Mouse (Mus musculus): Measurements from ENCODE around the gene Nipa1.

Gene Nipa1

DNA sequence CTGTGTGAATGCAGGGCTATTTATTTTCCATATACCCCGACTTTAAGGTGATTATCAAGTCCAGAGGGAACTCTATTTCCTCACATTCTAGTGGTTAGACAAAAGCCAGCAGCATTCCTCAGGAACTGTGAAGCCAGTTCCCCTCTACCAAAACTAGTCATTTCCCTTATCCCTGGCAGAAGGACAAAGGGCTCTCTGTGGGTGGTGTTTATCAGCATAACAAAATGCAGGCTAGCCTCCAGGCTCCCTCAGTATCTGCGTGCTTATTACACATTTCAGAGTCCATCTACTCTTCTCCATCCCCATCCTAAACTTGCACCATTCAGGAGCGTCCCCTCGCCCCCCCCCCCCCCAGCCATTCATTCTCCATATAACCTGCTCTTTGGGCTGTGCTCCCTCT lies 20.8 kb downstream of the Nipa1 start:
- no peak for DNase-seq

DNA sequence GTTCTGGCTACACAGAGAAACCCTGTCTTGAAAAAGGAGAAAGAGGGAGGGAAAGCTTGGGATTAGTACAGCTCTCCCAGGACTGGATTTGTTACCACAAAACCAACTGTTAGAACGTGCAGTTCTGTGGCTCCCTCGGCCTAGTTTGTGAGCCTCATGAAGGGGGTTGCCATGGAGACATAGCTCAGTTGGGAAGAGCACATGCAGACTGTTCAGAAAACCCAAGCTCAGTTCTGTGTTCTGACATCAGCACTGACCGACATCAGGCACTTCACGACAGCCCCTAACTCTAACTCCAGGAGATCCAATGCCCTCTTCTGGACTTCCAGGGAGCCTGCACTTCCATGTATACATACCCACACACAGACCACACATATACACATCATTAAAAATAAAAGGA lies 24.7 kb downstream of the Nipa1 start:
- no peak for DNase-seq

DNA sequence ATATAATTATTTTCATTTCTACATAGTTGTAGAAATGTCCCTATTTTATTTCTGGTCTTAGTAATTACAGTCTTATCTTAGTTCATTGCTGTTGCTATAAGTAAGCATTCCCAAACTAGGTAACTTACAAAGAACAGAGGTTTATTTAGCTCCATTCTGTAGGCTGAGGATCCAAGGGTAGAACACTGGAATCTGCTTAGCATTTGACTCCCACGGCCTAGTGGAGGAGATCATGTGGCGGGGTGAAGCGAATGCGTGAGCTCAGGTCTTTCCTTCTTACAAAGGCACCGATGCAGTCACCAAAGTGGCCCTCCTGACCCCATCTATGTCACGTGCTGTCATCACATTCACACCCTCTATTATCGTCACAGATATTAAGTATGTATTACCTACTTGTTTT lies 27.9 kb downstream of the Nipa1 start:
- no peak for DNase-seq

DNA sequence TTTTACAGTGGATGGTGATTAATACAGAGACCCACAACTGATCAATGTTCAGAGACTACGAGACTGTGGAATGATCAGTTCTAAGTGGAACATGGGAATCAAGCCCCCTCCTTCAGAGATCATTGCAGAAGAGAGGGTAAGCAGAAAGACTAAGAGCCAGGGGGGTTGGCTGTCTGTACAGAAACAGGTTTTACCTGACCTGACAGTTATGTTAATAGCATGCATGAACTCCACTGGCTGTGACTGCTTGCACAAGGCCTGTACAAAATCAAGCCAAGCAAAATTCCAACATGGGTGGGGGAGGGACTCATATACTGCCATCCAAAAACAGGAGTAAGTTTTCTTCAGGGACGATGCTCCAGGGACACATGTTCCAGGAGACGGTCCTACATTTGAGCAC lies 28.6 kb downstream of the Nipa1 start:
- DNase-seq = no peak

DNA sequence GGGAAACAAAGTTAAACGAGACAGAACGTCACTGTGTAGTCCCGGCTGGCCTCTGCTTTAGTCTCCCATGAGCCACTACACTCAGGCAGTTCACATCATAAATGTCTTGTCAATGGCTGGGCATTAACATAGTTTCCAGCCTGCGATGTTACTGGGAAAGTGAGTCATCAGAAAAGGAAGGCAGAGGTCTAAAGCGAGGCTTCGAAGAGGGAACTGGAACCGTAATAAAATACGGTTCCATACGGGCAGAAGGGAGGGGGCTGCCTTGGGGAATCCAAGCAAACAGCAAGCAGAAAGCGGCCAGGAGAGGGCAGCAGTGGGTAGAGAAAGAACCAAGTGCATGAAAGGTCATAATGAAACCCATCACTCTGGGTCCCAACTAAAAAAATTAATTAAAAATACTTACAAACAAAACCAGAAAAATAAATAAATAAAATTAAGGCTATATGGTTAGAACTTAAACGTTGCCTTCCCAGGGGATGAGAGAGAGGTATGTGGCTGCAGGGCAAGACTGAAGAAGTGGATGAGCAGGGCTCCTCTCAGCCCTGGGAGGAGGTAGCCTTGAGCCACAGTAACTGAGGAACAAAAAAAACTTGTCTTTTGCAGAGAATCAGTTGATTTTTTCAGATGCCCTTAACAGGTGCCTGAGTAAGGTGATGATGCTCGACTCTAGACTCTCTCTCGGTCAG lies 33.1 kb downstream of the Nipa1 start:
- DNase-seq = peak; percentile 77

DNA sequence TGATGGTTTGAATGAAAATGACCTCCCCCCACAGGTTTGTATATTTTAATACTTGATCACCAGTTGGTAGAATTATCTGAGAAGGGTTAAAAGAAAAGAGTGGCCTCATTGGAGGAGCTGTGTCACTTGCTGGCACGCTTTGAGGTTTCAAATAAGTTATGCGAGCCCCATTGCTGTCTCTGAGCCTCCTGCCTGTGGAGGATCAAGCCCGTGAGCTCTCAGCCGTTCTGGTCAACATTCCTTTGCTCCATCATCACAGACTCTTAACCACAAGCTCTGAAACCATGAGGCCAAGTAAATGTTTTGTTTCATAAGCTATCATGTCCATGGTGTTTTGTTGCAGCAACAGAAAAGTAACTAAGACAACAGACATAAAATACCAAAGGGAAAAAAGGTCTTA lies 35.0 kb downstream of the Nipa1 start:
- no peak for DNase-seq

DNA sequence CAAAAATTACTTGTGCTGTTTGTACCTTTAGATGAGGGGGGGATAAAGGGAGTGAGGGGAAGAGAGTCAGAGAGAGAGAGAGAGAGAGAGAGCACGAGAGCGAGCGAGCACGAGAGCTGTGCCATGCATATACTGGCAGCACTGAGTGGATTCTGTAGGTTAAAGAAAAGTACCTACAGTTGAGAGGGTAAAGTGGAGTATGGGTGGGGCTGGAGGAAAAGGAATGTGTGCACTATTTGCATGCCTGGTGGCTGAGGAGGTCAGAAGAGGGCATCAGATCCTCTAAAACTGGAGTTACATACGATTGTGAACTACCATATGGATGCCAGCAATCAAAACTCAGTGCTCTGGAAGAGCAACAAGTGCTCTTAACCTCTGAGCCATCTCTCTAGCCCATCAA lies 36.6 kb downstream of the Nipa1 start:
- no peak for DNase-seq

DNA sequence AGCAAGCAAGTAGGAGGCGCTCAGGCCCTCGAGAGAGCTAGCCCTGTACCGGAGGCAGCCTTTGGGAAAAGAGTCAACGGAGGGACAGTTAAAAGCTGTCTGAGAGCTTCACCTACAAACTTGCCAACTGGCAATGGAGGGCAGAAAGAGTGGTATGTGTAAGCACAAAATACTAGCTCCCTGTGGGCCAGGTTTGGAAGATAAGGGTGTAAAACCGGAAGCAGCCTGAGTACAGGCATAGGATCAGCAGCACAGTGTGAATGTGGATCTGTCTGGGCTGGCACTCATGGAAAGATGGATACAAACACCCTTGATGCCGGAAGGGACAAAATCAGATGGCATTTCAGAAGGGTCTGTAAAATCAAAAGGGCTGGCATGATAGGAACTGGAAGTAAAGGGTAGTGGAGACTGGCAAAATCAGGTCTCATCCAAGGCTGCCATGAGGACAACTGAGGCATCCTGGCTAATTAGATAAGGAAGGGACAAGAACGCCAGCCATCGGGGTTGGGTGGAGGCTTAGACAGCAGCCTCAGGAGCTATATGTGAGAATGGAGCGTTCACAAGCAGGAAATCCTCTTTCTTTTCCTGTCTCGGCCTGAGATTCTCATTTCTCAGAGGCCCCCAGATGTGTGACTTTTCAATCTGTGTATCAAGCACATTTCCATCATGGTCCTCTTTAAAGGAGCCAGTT lies 37.6 kb downstream of the Nipa1 start:
- DNase-seq = no peak

DNA sequence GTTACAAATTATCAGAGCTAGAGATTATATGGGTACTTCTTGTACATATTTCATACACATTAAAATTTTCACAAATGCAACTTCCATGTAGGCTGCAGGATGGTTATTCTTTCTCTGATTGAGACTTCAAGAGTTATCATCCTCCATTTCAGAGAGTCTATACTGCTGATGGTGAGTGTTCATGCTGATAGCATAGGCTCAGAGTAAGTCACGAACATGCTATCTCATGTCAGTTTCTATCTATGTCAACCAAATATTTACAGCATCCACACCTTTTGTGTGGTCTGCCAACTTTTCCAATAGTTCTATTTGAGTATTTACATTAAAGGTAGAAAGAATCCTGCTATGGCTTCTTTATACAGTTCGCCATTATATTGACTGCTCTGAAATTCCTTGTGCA lies 38.2 kb downstream of the Nipa1 start:
- no peak for DNase-seq

DNA sequence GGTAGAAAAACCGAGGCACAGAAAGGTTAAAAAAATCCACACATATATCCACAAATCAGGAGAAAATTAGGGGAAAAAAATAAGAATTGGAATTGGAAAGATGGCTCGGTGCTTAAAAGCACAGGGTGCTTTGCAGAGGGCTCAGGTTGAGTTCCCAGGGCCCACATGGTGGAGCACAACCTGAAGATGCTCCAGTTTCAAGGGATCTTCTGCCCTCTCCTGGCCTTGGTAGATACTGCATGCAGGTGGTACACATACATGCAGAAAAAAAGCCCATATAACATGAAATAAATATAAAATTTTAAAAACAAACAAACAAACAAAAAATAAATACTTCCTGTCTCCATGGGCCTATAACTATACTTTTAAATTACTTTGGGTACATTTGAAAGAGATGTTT lies 45.3 kb downstream of the Nipa1 start:
- no peak for DNase-seq

DNA sequence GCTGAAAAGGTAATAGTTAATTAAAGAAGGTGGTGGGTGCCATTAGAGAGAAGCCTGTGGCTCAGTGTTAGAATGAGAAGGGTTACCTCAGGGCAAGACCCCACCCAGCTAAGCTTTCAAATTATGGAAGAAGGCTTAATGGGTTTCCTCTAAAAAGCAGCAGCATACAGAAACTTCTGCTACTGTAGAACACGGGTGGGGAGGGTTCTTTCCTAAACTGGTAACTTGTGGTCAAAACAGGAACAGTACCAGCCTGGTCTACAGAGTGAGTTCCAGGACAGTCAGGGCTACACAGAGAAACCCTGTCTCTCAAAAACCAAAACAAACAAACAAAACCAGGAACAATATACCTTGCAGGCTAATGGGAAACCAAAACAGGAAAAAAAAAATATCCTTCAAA lies 50.3 kb downstream of the Nipa1 start:
- DNase-seq = no peak

DNA sequence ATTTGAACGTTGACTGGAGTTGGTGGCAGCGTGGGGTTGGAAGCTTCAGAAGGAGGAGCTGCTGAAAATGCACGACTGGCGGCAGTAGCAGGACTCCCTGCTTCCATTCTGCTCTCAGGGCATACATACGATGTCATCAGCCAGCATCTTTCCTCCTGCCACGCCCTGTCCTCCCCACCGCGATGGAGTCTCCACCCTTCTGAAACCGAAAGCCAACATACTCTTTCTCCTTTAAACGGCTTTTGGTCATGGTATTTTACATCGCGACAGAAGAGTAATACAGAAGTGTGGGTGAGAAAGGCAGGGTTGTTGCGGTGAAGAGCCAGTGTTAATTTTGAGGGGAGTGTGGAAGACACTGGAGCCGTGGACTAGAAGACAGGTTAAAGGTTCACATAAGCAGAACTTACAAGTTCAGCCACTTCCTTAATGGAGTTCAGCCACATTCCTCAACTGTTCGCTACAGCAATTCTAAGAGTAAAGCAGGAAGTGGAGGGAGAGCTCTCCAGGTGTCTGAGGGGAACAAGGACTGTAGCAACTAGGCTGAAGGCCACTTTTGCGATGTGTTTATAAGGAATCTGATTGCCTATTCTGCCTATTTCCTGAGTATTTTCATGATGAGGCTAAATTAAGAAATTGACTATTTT lies 51.4 kb downstream of the Nipa1 start:
- DNase-seq = peak; percentile 7

DNA sequence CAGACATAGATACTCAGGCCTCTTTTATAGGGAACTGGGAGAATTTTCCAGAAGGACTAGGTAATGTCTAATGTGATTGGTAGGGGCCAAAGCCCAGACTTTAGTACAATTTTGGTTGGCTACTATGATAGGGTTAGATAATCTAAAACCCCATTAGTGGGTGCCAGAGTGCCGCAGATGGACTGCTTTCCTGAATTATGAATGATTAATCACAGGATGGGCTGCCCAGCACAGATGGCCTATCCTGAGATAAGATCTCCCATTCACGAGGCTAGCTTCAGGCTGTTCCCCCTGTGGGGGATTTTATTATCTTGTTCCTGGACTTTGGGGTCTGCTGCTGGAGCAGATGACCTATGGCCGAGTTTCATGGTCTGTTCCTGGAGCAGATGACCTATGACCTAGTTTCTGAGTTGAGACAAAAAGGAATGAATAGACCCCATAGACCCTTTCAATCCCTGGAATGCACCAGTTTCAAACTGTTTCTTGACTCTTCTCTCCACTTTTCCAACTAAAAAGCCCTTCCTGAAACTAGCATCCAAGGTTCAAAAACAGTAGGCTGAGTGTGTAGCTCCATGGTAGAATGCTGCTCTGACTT lies 52.8 kb downstream of the Nipa1 start:
- DNase-seq = no peak

DNA sequence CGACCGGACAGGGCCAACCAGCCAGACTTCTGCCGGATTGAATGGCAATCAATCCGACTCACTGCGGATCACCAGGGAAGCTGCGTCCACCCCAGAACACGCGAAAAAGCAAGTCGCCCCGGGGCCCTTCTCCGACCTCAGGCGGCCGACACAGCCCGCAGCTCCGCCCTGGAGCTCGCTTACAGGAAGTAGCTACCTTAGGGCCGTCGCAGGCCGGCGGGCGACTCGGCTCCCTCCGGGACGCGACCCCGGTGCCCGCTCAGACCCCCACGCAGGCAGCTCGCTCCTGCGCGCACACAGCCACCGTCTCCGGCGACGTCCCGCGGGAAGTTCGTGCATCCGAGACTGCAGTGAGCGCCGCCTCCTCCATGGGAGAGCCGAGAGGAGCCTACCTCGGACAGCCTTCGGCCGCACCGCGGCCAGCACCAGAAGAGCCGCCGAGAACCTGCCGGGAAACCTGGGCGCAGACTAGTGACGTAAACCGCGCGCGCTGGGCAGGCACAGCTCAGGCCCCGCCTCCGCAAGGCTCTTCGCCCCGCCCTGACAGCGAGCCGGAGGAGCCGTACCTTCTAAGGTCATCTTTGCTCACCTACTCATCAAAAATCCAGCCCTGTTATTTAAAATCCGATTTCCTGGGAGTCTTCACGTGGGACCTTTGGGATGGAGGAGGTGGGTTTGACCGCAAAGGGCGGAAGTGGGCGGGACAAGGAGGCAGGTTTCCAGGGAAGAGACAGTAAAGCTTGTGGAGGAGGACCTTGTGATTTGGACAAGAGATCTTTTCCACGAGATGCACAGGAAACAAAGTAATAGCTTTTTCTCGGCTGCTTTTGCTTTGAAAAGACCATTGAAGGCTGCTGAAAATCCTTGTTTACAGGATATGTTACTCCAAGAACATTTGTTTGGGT lies 57.5 kb downstream of the Nipa1 start, which contains the start of gene Nipa2:
TSS of gene Nipa2 (minus strand) at position 473 of the 905 bp plus-strand sequence.
- peak; percentile 93 for DNase-seq

DNA sequence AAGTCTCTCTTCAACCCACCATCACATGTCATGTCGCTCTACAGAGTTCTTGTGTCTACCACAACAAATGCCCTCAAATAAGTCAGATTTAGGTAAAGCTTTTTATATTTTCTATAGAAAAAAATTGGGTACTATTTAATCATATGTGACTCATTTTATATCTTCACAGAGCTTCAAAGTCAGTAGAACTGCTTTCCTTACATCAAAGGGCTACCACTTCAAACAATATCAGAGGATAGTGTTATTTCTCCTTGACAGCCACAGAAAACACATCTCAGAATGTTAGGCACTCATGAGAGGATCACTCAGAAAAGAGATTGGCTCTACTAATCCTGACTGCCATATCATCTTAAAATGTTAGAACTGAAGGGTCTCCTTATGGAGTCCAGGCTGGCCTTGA lies 59.2 kb downstream of the Nipa1 start:
- no peak for DNase-seq

DNA sequence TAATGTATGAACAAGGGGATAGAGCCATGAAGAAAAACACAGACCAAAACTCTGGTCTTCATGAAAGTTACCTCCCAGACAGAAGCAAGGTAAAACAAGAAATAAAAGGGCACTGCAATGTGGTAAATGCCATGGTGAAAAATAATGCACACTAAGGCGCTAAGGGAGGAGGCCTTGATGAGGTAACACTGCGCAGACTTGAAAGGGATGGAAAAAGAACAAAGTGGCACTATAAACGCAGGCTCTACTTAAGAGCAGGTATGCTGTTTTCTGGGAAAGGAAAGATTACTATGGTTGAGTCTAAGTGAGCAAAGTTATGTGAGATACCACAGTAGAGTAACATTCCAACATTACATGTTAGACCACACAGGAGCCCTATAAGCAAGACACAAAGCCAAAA lies 60.0 kb downstream of the Nipa1 start:
- no peak for DNase-seq

DNA sequence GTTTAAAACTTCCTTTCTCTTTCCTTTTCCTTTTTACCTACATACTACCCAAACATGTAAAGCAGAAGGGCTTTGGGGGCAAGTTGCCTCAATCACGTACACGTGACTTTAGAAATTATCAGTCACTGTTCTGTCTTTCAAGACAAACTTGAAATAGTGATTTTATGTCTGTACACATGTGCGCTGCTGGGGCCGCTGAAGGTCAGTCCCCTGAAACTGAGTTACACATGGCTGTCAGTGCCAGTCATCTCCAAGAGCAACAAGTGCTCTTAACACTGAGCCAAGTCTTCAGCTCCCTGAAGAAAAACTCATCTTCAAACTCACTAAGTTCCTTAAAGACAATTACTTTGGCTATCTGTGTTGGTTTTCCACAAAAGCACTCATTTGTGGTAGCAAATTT lies 61.8 kb downstream of the Nipa1 start:
- DNase-seq = no peak

DNA sequence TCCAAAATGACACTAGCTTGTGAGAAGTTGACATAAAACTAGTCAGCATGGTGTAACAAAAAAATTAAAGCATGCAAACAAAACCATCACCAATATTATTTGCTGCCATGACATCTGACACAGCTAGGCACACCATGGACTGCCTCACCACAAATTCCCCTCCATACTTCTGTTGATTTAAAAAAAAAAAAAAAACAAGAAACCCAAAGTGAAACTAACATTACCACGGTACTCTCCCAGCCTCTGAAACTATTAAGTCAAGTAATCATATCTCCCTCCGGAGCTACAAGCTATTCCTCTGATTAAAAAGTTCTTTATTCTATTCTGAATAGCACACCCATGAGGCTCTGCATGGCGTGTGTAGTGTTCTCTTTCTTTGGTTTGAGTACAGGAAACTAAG lies 62.6 kb downstream of the Nipa1 start:
- DNase-seq = no peak

DNA sequence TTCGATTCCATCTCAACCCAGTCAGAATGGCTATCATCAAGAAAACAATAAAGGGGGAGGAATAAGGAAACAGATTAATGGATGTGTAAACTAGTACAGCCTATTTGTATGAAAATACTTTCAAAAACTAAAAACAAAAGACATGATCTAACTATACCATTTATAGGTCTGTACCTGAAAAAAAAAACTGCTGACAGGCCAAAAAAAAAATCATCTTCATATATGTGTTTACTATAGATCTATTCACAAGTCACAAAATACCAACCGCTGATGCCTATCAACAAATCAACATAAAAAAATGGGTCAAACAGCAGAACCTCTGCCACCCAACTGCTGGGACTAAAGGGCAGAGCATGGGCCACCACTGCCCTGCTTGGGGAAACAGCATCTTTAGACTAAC lies 63.7 kb downstream of the Nipa1 start:
- no peak for DNase-seq

DNA sequence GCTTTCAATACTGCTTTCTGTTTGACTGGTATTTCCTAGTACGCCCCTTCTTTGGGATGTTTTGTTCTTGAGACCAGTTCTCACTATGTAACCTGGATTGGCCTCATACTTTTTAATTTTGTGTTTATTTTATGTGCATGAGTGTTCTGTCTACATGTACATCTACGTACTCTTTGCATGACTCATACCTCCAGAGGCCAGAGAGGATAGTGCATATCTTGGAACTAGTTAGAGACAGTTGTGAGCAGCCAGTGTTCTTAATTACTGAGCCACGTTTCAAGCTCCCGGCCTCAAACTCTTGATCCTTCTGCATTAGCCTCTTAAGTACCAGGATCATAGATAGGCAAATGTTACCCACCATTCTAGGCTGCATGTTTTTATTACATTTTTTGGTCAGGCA lies 81.4 kb downstream of the Nipa1 start:
- no peak for DNase-seq

DNA sequence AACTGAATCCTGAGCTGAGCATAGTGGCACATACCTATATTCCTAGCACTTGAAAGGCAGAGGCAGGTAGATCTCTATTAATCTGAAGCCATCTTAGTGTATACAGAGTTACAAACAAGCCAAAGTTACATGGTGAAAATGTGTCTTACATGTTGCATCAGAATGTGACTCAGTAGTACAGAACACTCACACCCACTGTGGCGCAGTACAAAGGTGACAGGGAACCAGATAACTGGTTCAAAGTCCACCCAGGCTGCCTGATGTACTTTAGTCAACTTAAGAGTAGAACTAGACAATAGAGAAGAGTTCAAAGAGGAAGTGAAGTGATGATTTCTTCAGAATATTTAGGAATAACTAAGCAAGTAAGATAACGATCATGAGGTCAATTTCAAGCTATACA lies 84.7 kb downstream of the Nipa1 start:
- no peak for DNase-seq

DNA sequence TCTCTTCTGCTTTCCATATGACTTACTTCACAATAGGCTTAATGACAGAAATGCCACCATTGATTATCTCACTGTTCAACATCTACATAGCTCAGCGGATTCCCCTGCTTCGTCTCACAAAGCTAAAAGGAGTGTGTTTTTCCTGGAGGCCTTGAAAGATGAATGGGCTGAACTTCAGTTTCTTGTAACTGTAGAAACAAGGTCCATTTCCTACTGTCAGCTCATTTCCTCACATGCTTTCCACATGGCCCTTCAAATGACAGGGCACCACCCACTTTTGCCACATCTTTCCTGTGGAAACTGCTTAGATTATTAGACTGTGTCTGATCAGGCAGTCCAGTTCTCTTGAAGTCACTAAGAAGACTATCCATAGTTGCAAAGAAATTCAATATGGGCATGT lies 91.1 kb downstream of the Nipa1 start:
- no peak for DNase-seq
